Mouse (Mus musculus): Measurements from ENCODE around the gene Mrpl42.
"Not testable (repeated sequence)": the region's sequence is repeated elsewhere in the genome, so short reads cannot be mapped to it uniquely, and the experiment has no call there.

GRCm38 (mm10) chr10:95549080-95549479, 47.3 kb upstream of the Mrpl42 start:
- TF ChIP-seq CTCF (IDR thresholded peaks at IDR 0.05; ENCODE audit: extremely low read depth, insufficient read depth, insufficient read length, insufficient replicate concordance); POLR2A (IDR thresholded peaks at IDR 0.05; ENCODE audit: low read depth, low read length): not testable (repeated sequence)
